Comparison of ENCODE assay signal across 20 mouse cellular contexts in the genomic region with DNA sequence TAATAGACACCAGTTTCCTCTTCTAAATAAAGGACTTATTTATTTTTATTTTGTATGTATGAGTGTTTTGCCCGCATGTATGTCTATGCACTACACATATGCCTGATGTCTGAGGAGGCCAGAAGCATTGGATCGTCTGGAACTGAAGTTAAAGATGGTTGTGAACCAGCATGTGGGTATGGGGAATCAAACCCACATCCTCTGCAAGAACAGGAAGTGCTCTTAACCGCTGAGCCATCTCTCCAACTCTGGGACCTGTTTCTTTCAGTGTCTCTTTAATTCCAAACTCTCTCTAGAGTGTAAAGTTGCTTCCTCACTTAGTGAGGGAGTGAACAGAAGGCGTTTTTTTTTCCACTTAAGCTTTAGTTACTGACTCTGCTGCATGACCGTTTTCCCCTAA. TPM values are rescaled to one million over a fixed set of nuclear protein-coding genes. Genes with fewer than 3 reads are reported as not detected.
A peak's percentile ranks its signal among the peaks of the same experiment; 100 is the strongest.
DNase-seq lines count a peak whose midpoint lies in the region; ATAC-seq lines count a peak whose summit lies in the region.
"Had no signal": no experiment of that assay in that cellular context is flagged by ENCODE, and none has a peak within 500 bp of the region (broad histone marks: within the 10 kb centered on the region; RNA-seq: fewer than 3 reads in every experiment).

No protein-coding gene starts in this region.

- intact Hi-C loops in gastrocnemius, postnatal 36 days (cut with DNase I) = no loop called here

- DNase-seq in thymus, postnatal 14 days = peak; percentile 54
- no peak for DNase-seq in retina, postnatal 1 day
- no peak for DNase-seq in c-Kit-positive CD71-positive TER-119-positive erythroid progenitor cells, embryonic 14.5 days (ENCODE audit: low spot score)
- DNase-seq in gastrocnemius, postnatal 36 days = no peak
- no peak for DNase-seq in frontal cortex, postnatal 36 days (ENCODE audit: low spot score in 2 of 2)
- DNase-seq: adrenal gland, adult 2 months; cerebellum, adult 2 months; cerebellum, postnatal 25 days; gastrocnemius, postnatal 14 days; heart, adult 2 months; kidney, adult 8-10 months; kidney, postnatal 25 days; lung, adult 18-20 months; lung, postnatal 14 days had no signal

- peak; percentile 52 for ATAC-seq in activated CD4-positive, CD25-positive, alpha-beta regulatory T cell, adult 4 months
- 0 out of 2 replicates have a peak, but pooled peaks have one; percentile 34 for ATAC-seq in megakaryocyte progenitor cell, adult 5-6 weeks (replicated peaks; ENCODE audit: poor library complexity)
- ATAC-seq: forebrain, embryonic 14.5 days; intestine, embryonic 15.5 days had no signal

RNA-seq across cellular contexts. Expression of a gene that starts 12.4 kb away (rescaled TPM):
- polyA plus RNA-seq in activated CD4-positive, CD25-positive, alpha-beta regulatory T cell, adult 4 months (2017; shearing (Covaris generic)) = under 1 TPM in 1 of 2 experiments, not detected in 1; 0.86 TPM
- not detected in 2 replicates for total RNA-seq in megakaryocyte progenitor cell, adult 5-6 weeks (2015)
- not detected in 2 replicates for total RNA-seq in megakaryocyte progenitor cell, adult 5-6 weeks (2017)
- under 1 TPM; 0.08 to 0.27 TPM for total RNA-seq in gastrocnemius, postnatal 36 days (2021)
- total RNA-seq: megakaryocyte, adult 5-6 weeks; neutrophil, adult 5-6 weeks had no signal
